Mouse (Mus musculus) gastrocnemius, postnatal 36 days (tissue): ENCODE measurements at regions not wholly inside any gene's neighbourhood (a gene's known extent, or its start where the extent isn't known, plus 50 kb on each side); places are given as distances from the start of the nearest gene placed in this dataset.

ENCODE experiments used
- DNase-seq, 2 experiments: peaks; one replicate each; pipeline ENCODE4 v3.0.0; 2022
- intact Hi-C: fragments of 180-260 bp; cut with DNase I; formaldehyde crosslinking; loops from one replicate; pipeline ENCODE4 v1.15.1; 2025

- no peak for DNase-seq
- intact Hi-C loops, result no loop called here
Measured at GRCm38 (mm10) chr2:166442997-166443396, 270.6 kb downstream of the Prex1 start.

- DNase-seq, result no peak
- intact Hi-C loops, result loop anchor here (5.0 kb wide), 2 partner anchors 328 to 353 kb away; no protein-coding TSS in a partner anchor
Measured at GRCm38 (mm10) chr2:166439847-166440775, 273.5 kb downstream of the Prex1 start.

- intact Hi-C loops, result loop anchor here (5.0 kb wide), 2 partner anchors 326 to 351 kb away; no protein-coding TSS in a partner anchor
- DNase-seq, result no peak
Measured at GRCm38 (mm10) chr2:166438207-166438606, 275.4 kb downstream of the Prex1 start.

- intact Hi-C loops, result no loop called here
- no peak for DNase-seq
Measured at GRCm38 (mm10) chr2:166434554-166434953, 279.1 kb downstream of the Prex1 start.

- intact Hi-C loops, result no loop called here
- DNase-seq, result peak in 1 of 2 experiments; percentile 46
Measured at GRCm38 (mm10) chr2:166433655-166434333, 278.3 kb upstream of the Sulf2 start.

- DNase-seq, result no peak
- intact Hi-C loops, result no loop called here
Measured at GRCm38 (mm10) chr2:166432948-166433654, 277.6 kb upstream of the Sulf2 start.

GRCm38 (mm10) chr2:166432531-166432930, 277.1 kb upstream of the Sulf2 start:
- intact Hi-C loops, result no loop called here
- DNase-seq, result no peak

- peak in 1 of 2 experiments; percentile 53 for DNase-seq
- intact Hi-C loops, result no loop called here
Measured at GRCm38 (mm10) chr2:166429918-166430317, 274.5 kb upstream of the Sulf2 start.

GRCm38 (mm10) chr2:166429494-166429893, 274.0 kb upstream of the Sulf2 start:
- no peak for DNase-seq
- intact Hi-C loops, result no loop called here

GRCm38 (mm10) chr2:166427390-166427789, 271.9 kb upstream of the Sulf2 start:
- intact Hi-C loops, result no loop called here
- no peak for DNase-seq

GRCm38 (mm10) chr2:166426960-166427359, 271.5 kb upstream of the Sulf2 start:
- DNase-seq, result peak in 1 of 2 experiments; percentile 47
- intact Hi-C loops, result no loop called here

- intact Hi-C loops, result no loop called here
Measured at GRCm38 (mm10) chr2:166426457-166426856, 271.0 kb upstream of the Sulf2 start.

GRCm38 (mm10) chr2:166425141-166425540, 269.7 kb upstream of the Sulf2 start:
- no peak for DNase-seq
- intact Hi-C loops, result no loop called here

More at GRCm38 (mm10) chr2:166426457-166426856, 271.0 kb upstream of the Sulf2 start:
- no peak for DNase-seq

GRCm38 (mm10) chr2:166423132-166423660, 267.7 kb upstream of the Sulf2 start:
- intact Hi-C loops, result no loop called here

GRCm38 (mm10) chr2:166420275-166420674, 264.8 kb upstream of the Sulf2 start:
- DNase-seq, result no peak

More at GRCm38 (mm10) chr2:166423132-166423660, 267.7 kb upstream of the Sulf2 start:
- DNase-seq, result no peak

GRCm38 (mm10) chr2:166419271-166419670, 263.8 kb upstream of the Sulf2 start:
- DNase-seq, result no peak
- intact Hi-C loops, result no loop called here

More at GRCm38 (mm10) chr2:166420275-166420674, 264.8 kb upstream of the Sulf2 start:
- intact Hi-C loops, result no loop called here

GRCm38 (mm10) chr2:166418279-166418678, 262.8 kb upstream of the Sulf2 start:
- intact Hi-C loops, result no loop called here
- no peak for DNase-seq

GRCm38 (mm10) chr2:166417628-166418027, 262.2 kb upstream of the Sulf2 start:
- no peak for DNase-seq
- intact Hi-C loops, result no loop called here

GRCm38 (mm10) chr2:166415481-166415965, 260.1 kb upstream of the Sulf2 start:
- DNase-seq, result peak in 1 of 2 experiments; percentile 27

GRCm38 (mm10) chr2:166414856-166415255, 259.4 kb upstream of the Sulf2 start:
- DNase-seq, result no peak
- intact Hi-C loops, result no loop called here

More at GRCm38 (mm10) chr2:166415481-166415965, 260.1 kb upstream of the Sulf2 start:
- intact Hi-C loops, result no loop called here
